Mouse (Mus musculus): ENCODE measurements around the gene Gm10352. TPM values are rescaled to one million over a fixed set of nuclear protein-coding genes. Genes with fewer than 3 reads are reported as not detected.
"Not testable (repeated sequence)": the region's sequence is repeated elsewhere in the genome, so short reads cannot be mapped to it uniquely, and the experiment has no call there.

Gm10352 gene
- not detected in 2 replicates for polyA plus RNA-seq (2014; fragmentation: Nextera tagmentation; extraction: Ambion mirVana)

GRCm38 (mm10) chrY:2900689-2901088 is at the start of gene Gm10352:
Gene Gm10352 (plus strand): TSS chrY:2900989.
- H3K9ac ChIP-seq (ENCODE audit: low read depth, low read length); H3K9me3 ChIP-seq (replicated peaks; ENCODE audit: control insufficient read depth, low read length); H3K4me3 ChIP-seq (ENCODE audit: low read depth, low read length); H3K27me3 ChIP-seq (ENCODE audit: control insufficient read depth, insufficient read depth, low read length); H3K4me2 ChIP-seq; H3K4me1 ChIP-seq (ENCODE audit: control insufficient read depth, insufficient read depth, low read length); H3K27ac ChIP-seq (ENCODE audit: low read depth, low read length); H3K36me3 ChIP-seq (ENCODE audit: control insufficient read depth, insufficient read depth, low read length); ATAC-seq (replicated peaks; ENCODE audit: insufficient number of reproducible peaks, low FRiP score, low TSS enrichment): not testable (repeated sequence)
- no CpG with 5 or more reads among the region's 9 CpGs for WGBS (ENCODE audit: insufficient replicate concordance)

DNA sequence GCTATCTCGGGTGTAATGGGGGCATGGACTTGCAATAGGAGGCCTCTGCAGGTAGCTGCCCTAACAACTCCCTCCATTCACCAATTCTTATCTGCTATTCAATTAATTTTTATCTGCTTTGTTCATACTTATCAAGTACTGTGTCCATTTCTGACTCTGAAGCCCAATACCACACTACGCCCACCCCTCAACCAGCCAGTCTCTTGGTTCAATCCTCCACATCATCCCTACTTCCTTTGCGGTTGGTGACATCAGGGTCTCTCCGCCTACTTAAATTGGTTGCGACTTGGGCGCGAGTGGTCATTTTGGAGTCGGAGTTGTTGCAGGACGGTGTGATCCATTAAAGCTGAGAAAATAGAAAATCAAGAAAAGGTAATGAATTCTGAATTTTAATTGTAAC is 31.5 kb downstream of the Gm10352 start, which contains the start of gene Gm29289:
TSS of gene Gm29289 (plus strand) at position 301 of the 400 bp plus-strand sequence.
- not testable (repeated sequence) for H3K27me3 ChIP-seq (ENCODE audit: control insufficient read depth, insufficient read depth, low read length); H3K27ac ChIP-seq (ENCODE audit: low read depth, low read length); H3K4me1 ChIP-seq (ENCODE audit: control insufficient read depth, insufficient read depth, low read length); H3K9ac ChIP-seq (ENCODE audit: low read depth, low read length); H3K4me2 ChIP-seq; H3K36me3 ChIP-seq (ENCODE audit: control insufficient read depth, insufficient read depth, low read length); ATAC-seq (replicated peaks; ENCODE audit: insufficient number of reproducible peaks, low FRiP score, low TSS enrichment); H3K9me3 ChIP-seq (replicated peaks; ENCODE audit: control insufficient read depth, low read length); H3K4me3 ChIP-seq (ENCODE audit: low read depth, low read length)
- no CpG with 5 or more reads among the region's 9 CpGs for WGBS (ENCODE audit: insufficient replicate concordance)

Other genes starting within 250 kb of the Gm10352 start
- gene Sry, start 237.3 kb upstream of the Gm10352 start, polyA plus RNA-seq (2014; fragmentation: Nextera tagmentation; extraction: Ambion mirVana), result not detected in 2 replicates
- gene H2al2b, start 180.3 kb upstream of the Gm10352 start, polyA plus RNA-seq (2014; fragmentation: Nextera tagmentation; extraction: Ambion mirVana), result not detected in 2 replicates
- not detected in 2 replicates for gene Gm4064, start 104.8 kb upstream of the Gm10352 start, polyA plus RNA-seq (2014; fragmentation: Nextera tagmentation; extraction: Ambion mirVana)
- gene Rbmy, start 70.3 kb upstream of the Gm10352 start, polyA plus RNA-seq (2014; fragmentation: Nextera tagmentation; extraction: Ambion mirVana), result not detected in 2 replicates
- gene Gm10256, start 70.3 kb upstream of the Gm10352 start, polyA plus RNA-seq (2014; fragmentation: Nextera tagmentation; extraction: Ambion mirVana), result not detected in 2 replicates
- not detected in 2 replicates for gene Gm29289, start 31.6 kb downstream of the Gm10352 start, polyA plus RNA-seq (2014; fragmentation: Nextera tagmentation; extraction: Ambion mirVana)